Mouse (Mus musculus): ENCODE measurements around the gene Ccdc30. TPM values are rescaled to one million over a fixed set of nuclear protein-coding genes. Genes with fewer than 3 reads are reported as not detected.

The Ccdc30 gene
- polyA plus RNA-seq, 1 experiment: 2.0 TPM

GRCm38 (mm10) chr4:119417894-119418293 lies 2.6 kb upstream of the Ccdc30 start:
- no peak for DNase-seq
- H3K36me3 ChIP-seq (ENCODE audit: control insufficient read depth, insufficient read depth, low read length): no peaks in the 10 kb centered on the region
- H3K4me3 ChIP-seq (ENCODE audit: insufficient read depth, low read depth, low read length): no peak overlapping the region
- peaks cover 6% of the 10 kb centered on the region; the same call in 1 of the 2 replicates for H3K4me1 ChIP-seq (ENCODE audit: control insufficient read depth, insufficient read depth, low read length)
- no peaks in the 10 kb centered on the region for H3K27me3 ChIP-seq (replicated peaks; ENCODE audit: control insufficient read depth, insufficient read depth, low read length)
- 88% methylated on average over 3 of the region's 3 CpGs for WGBS
- TF ChIP-seq POLR2A (IDR thresholded peaks at IDR 0.05; ENCODE audit: low read depth, low read length) (no peak), CTCF (conservative IDR thresholded peaks at IDR 0.05; ENCODE audit: insufficient read depth, insufficient read length, low read depth, low read length) (no peak)
- H3K27ac ChIP-seq (ENCODE audit: insufficient read depth, low read depth, low read length): no peak overlapping the region

GRCm38 (mm10) chr4:119417270-119417669 lies 1.9 kb upstream of the Ccdc30 start:
- no peak for DNase-seq
- H3K27me3 ChIP-seq (replicated peaks; ENCODE audit: control insufficient read depth, insufficient read depth, low read length): no peaks in the 10 kb centered on the region
- H3K27ac ChIP-seq (ENCODE audit: insufficient read depth, low read depth, low read length): no peak overlapping the region
- no peaks in the 10 kb centered on the region for H3K36me3 ChIP-seq (ENCODE audit: control insufficient read depth, insufficient read depth, low read length)
- H3K4me3 ChIP-seq (ENCODE audit: insufficient read depth, low read depth, low read length): no peak overlapping the region
- H3K4me1 ChIP-seq (ENCODE audit: control insufficient read depth, insufficient read depth, low read length): peaks cover 6% of the 10 kb centered on the region; the same call in 1 of the 2 replicates
- 71% methylated on average over 3 of the region's 3 CpGs for WGBS
- no peak for TF ChIP-seq CTCF (conservative IDR thresholded peaks at IDR 0.05; ENCODE audit: insufficient read depth, insufficient read length, low read depth, low read length)
- no peak for TF ChIP-seq POLR2A (IDR thresholded peaks at IDR 0.05; ENCODE audit: low read depth, low read length)

GRCm38 (mm10) chr4:119412791-119413190 lies 2.5 kb downstream of the Ccdc30 start:
- Histone ChIP-seq H3K27me3 (replicated peaks; ENCODE audit: control insufficient read depth, insufficient read depth, low read length) (no peaks in the 10 kb centered on the region), H3K36me3 (ENCODE audit: control insufficient read depth, insufficient read depth, low read length) (no peaks in the 10 kb centered on the region), H3K27ac (ENCODE audit: insufficient read depth, low read depth, low read length) (no peak overlapping the region), H3K4me1 (ENCODE audit: control insufficient read depth, insufficient read depth, low read length) (no peaks in the 10 kb centered on the region; the same call in 1 of the 2 replicates), H3K4me3 (ENCODE audit: insufficient read depth, low read depth, low read length) (no peak overlapping the region)
- WGBS: 58% methylated on average over 6 of the region's 6 CpGs
- TF ChIP-seq POLR2A (IDR thresholded peaks at IDR 0.05; ENCODE audit: low read depth, low read length) (no peak), CTCF (conservative IDR thresholded peaks at IDR 0.05; ENCODE audit: insufficient read depth, insufficient read length, low read depth, low read length) (no peak)
- DNase-seq: no peak

- 76% methylated on average over 12 of the region's 12 CpGs for WGBS
- Histone ChIP-seq H3K4me3 (ENCODE audit: insufficient read depth, low read depth, low read length) (no peak overlapping the region), H3K27me3 (replicated peaks; ENCODE audit: control insufficient read depth, insufficient read depth, low read length) (no peaks in the 10 kb centered on the region), H3K4me1 (ENCODE audit: control insufficient read depth, insufficient read depth, low read length) (no peaks in the 10 kb centered on the region; the same call in 1 of the 2 replicates), H3K27ac (ENCODE audit: insufficient read depth, low read depth, low read length) (no peak overlapping the region), H3K36me3 (ENCODE audit: control insufficient read depth, insufficient read depth, low read length) (no peaks in the 10 kb centered on the region)
- no peak for TF ChIP-seq POLR2A (IDR thresholded peaks at IDR 0.05; ENCODE audit: low read depth, low read length)
- no peak for TF ChIP-seq CTCF (conservative IDR thresholded peaks at IDR 0.05; ENCODE audit: insufficient read depth, insufficient read length, low read depth, low read length)
- DNase-seq: no peak
These were observed 3.3 kb downstream of the Ccdc30 start for GRCm38 (mm10) chr4:119411877-119412650.

GRCm38 (mm10) chr4:119403431-119403830 lies 11.9 kb downstream of the Ccdc30 start:
- no peak for DNase-seq
- Histone ChIP-seq H3K27ac (ENCODE audit: insufficient read depth, low read depth, low read length) (no peak overlapping the region), H3K27me3 (replicated peaks; ENCODE audit: control insufficient read depth, insufficient read depth, low read length) (no peaks in the 10 kb centered on the region; the same call in 1 of the 2 replicates), H3K4me3 (ENCODE audit: insufficient read depth, low read depth, low read length) (no peak overlapping the region), H3K4me1 (ENCODE audit: control insufficient read depth, insufficient read depth, low read length) (no peaks in the 10 kb centered on the region), H3K36me3 (ENCODE audit: control insufficient read depth, insufficient read depth, low read length) (peaks cover 3% of the 10 kb centered on the region; the same call in 1 of the 2 replicates)
- TF ChIP-seq POLR2A (IDR thresholded peaks at IDR 0.05; ENCODE audit: low read depth, low read length) (no peak), CTCF (conservative IDR thresholded peaks at IDR 0.05; ENCODE audit: insufficient read depth, insufficient read length, low read depth, low read length) (no peak)
- WGBS: 93% methylated on average over 2 of the region's 2 CpGs

- Histone ChIP-seq H3K27ac (ENCODE audit: insufficient read depth, low read depth, low read length) (no peak overlapping the region), H3K4me1 (ENCODE audit: control insufficient read depth, insufficient read depth, low read length) (no peaks in the 10 kb centered on the region), H3K4me3 (ENCODE audit: insufficient read depth, low read depth, low read length) (no peak overlapping the region), H3K36me3 (ENCODE audit: control insufficient read depth, insufficient read depth, low read length) (peaks cover 3% of the 10 kb centered on the region; the same call in 1 of the 2 replicates), H3K27me3 (replicated peaks; ENCODE audit: control insufficient read depth, insufficient read depth, low read length) (no peaks in the 10 kb centered on the region; the same call in 1 of the 2 replicates)
- TF ChIP-seq CTCF (conservative IDR thresholded peaks at IDR 0.05; ENCODE audit: insufficient read depth, insufficient read length, low read depth, low read length) (no peak), POLR2A (IDR thresholded peaks at IDR 0.05; ENCODE audit: low read depth, low read length) (no peak)
- whole genome bisulfite sequencing: 69% methylated on average over 7 of the region's 7 CpGs
- no peak for DNase-seq
These were observed 14.4 kb downstream of the Ccdc30 start for GRCm38 (mm10) chr4:119400896-119401295.

GRCm38 (mm10) chr4:119398751-119399150 lies 16.6 kb downstream of the Ccdc30 start:
- no peak overlapping the region for H3K27ac ChIP-seq (ENCODE audit: insufficient read depth, low read depth, low read length)
- peaks cover 3% of the 10 kb centered on the region; the same call in 1 of the 2 replicates for H3K36me3 ChIP-seq (ENCODE audit: control insufficient read depth, insufficient read depth, low read length)
- H3K27me3 ChIP-seq (replicated peaks; ENCODE audit: control insufficient read depth, insufficient read depth, low read length): no peaks in the 10 kb centered on the region; the same call in 1 of the 2 replicates
- 83% methylated on average over 7 of the region's 7 CpGs for WGBS
- TF ChIP-seq CTCF (conservative IDR thresholded peaks at IDR 0.05; ENCODE audit: insufficient read depth, insufficient read length, low read depth, low read length) (no peak), POLR2A (IDR thresholded peaks at IDR 0.05; ENCODE audit: low read depth, low read length) (no peak)
- no peak for DNase-seq
- H3K4me3 ChIP-seq (ENCODE audit: insufficient read depth, low read depth, low read length): no peak overlapping the region
- H3K4me1 ChIP-seq (ENCODE audit: control insufficient read depth, insufficient read depth, low read length): no peaks in the 10 kb centered on the region

Data from kidney, adult 2 months (tissue).